Mouse (Mus musculus) liver, embryonic 13.5 days (tissue): ENCODE data around the gene Reck. TPM values are rescaled to one million over a fixed set of nuclear protein-coding genes. Genes with fewer than 3 reads are reported as not detected.

ENCODE experiments used
- ATAC-seq: fragments of 200-750 bp; cut with Nextera tagmentation; 2 replicates; pipeline ENCODE4 v1.8.0; 2017; ENCODE audit warnings: low read depth, mild to moderate bottlenecking, moderate number of reproducible peaks, moderate library complexity
- DNase-seq: peaks from one replicate; pipeline ENCODE4 v3.0.0; 2022
- H3K27ac ChIP-seq: fragments of 300-500 bp; sonication (generic); 2 replicates; pipeline ENCODE4 v1.5.1; 2015; ENCODE audit warnings: moderate library complexity, mild to moderate bottlenecking, inconsistent platforms
- H3K27me3 ChIP-seq: fragments of 300-500 bp; sonication (generic); 2 replicates; pipeline ENCODE4 v1.6.1; 2015; ENCODE audit warnings: mild to moderate bottlenecking, inconsistent platforms
- H3K36me3 ChIP-seq: fragments of 300-500 bp; sonication (generic); 2 replicates; pipeline ENCODE4 v1.6.1; 2015; ENCODE audit warnings: mild to moderate bottlenecking, inconsistent platforms
- H3K4me1 ChIP-seq: fragments of 300-500 bp; sonication (generic); replicated peaks from 2 replicates; pipeline ENCODE4 v1.6.1; 2015; ENCODE audit warnings: inconsistent platforms
- H3K4me2 ChIP-seq: fragments of 300-500 bp; sonication (generic); 2 replicates; pipeline ENCODE4 v1.6.1; 2015; ENCODE audit warnings: inconsistent platforms, mild to moderate bottlenecking, moderate library complexity
- H3K4me3 ChIP-seq: fragments of 300-500 bp; sonication (generic); replicated peaks from 2 replicates; pipeline ENCODE4 v1.5.1; 2015; ENCODE audit warnings: mild to moderate bottlenecking, inconsistent platforms
- H3K9ac ChIP-seq: fragments of 300-500 bp; sonication (generic); 2 replicates; pipeline ENCODE4 v1.6.1; 2015; ENCODE audit warnings: mild to moderate bottlenecking, inconsistent platforms
- H3K9me3 ChIP-seq: fragments of 300-500 bp; sonication (generic); replicated peaks from 2 replicates; pipeline ENCODE4 v1.6.1; 2016; ENCODE audit warnings: inconsistent platforms
- WGBS: fragments of 180-500 bp; shearing (Covaris S2); methylation state at CpG from one replicate; pipeline ENCODE4 v1.1.7; 2015; ENCODE audit not compliant: insufficient replicate concordance; 5-methylcytosine and 5-hydroxymethylcytosine counted together
- polyA plus RNA-seq: library from polyadenylated mRNA; unstranded; fragments of >200 nt; fragmentation: Nextera tagmentation; extraction: Ambion mirVana; gene quantifications from 2 replicates; pipeline ENCODE4 v1.2.1, GENCODE M21; 2015

Reck gene
- 2.1 and 2.3 TPM in 2 replicates for polyA plus RNA-seq

DNA sequence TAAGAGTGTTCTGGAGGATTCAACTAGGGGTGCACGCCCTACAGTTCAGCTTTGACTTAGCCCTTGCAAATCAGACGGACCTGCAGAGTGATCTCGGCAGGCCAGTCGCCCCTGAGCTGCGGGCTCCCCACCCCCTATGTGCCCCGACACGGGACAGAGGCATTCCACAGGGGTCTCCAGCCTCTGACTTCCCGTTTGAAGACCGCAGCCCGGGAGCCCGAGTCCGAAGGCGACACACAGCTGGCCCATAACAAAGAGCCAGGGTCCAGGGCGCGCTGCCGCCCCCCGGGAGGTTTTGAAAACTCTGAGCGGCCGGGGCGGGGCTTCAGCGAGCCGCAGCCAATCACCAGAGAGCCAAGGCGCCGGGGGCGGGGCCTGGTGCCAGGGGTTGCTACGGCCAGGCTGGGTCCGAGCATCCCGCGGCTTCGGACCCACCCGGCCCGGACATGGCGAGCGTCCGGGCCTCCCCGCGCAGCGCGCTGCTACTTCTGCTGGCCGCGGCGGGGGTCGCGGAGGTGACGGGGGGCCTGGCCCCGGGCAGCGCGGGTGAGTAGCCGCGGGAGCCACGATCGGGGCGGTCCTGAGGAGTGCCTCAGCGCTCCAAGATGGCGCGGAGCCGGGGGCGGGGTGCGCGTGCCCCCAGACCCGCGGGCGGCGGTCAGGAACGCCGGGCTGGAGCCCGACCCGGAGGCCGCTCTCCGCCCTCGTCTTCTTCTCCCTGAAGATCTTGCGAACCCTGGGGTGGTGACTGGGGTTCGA, at the start of gene Reck:
TSS of gene Reck (plus strand) at position 371 of the 759 bp plus-strand sequence.
- Histone ChIP-seq H3K4me1 (peaks cover 17% of the 10 kb centered on the region), H3K4me3 (peak within 1 kb of the TSS; percentile 77), H3K27me3 (peaks cover 15% of the 10 kb centered on the region), H3K36me3 (no peaks in the 10 kb centered on the region), H3K9ac (peak within 1 kb of the TSS; percentile 71), H3K9me3 (no peaks in the 10 kb centered on the region), H3K4me2 (peak within 1 kb of the TSS; percentile 93), H3K27ac (no peak within 1 kb of the TSS)
- peak; percentile 84 for ATAC-seq
- DNase-seq = peak; percentile 64
- WGBS = 1% methylated on average over 73 of the region's 73 CpGs

GRCm38 (mm10) chr4:43828806-43829205, 46.5 kb upstream of the Reck start:
- Histone ChIP-seq H3K4me1 (no peaks in the 10 kb centered on the region), H3K9me3 (no peaks in the 10 kb centered on the region), H3K36me3 (no peaks in the 10 kb centered on the region), H3K4me3 (no peak overlapping the region), H3K27me3 (no peaks in the 10 kb centered on the region), H3K4me2 (no peak overlapping the region), H3K27ac (no peak overlapping the region), H3K9ac (no peak overlapping the region)
- ATAC-seq = no peak
- no peak for DNase-seq
- 73% methylated on average over 4 of the region's 4 CpGs for WGBS

DNA sequence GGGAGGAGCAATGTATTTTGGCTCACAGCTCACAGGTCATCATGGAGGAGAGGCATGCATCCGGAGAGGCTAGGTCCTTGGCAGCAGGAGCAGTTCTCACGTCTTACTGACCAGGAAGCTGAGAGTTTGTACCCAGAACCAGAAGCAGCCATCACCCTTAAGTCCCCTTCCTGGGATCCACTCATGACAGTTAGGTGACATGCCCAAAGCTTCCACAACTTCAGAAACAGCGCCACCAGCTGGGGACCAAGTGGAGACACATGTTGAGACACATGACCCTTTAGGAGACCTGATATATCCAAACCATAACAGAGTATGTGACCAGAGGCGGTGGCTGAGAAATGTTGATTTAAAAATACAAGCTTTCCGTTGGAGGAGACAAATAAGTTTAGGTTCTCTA, 43.3 kb upstream of the Reck start:
- no peaks in the 10 kb centered on the region for H3K36me3 ChIP-seq
- H3K9ac ChIP-seq = no peak overlapping the region
- WGBS = 58% methylated on average over 5 of the region's 5 CpGs
- H3K27me3 ChIP-seq = no peaks in the 10 kb centered on the region
- ATAC-seq (no peak), DNase-seq (no peak)
- no peak overlapping the region for H3K4me2 ChIP-seq
- no peak overlapping the region for H3K4me3 ChIP-seq
- H3K4me1 ChIP-seq = no peaks in the 10 kb centered on the region
- no peak overlapping the region for H3K27ac ChIP-seq
- H3K9me3 ChIP-seq = no peaks in the 10 kb centered on the region

- WGBS = 59% methylated on average over 5 of the region's 5 CpGs
- no peaks in the 10 kb centered on the region for H3K4me1 ChIP-seq
- ATAC-seq = no peak
Measured at GRCm38 (mm10) chr4:43833752-43834151, 41.6 kb upstream of the Reck start.

DNA sequence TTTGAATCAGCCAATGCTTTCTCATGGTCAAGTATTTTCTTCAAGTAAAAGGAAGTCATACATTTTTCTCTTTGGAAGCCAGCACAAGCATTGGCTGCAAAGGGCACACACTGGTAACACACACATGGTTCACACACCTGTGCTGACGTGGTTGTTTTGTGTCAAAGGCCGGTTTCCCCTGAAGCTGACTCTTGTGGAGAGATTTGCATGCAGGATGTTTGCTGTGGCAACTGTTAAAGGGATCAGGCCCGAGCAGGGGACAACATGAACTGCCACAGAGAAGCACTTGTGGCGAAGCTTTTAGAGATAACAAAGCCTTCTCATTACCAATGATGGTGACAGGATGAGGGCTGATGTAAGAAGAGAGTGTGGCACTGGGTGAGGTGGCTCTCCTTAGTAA, 40.6 kb upstream of the Reck start:
- no peak overlapping the region for H3K4me3 ChIP-seq
- H3K36me3 ChIP-seq = no peaks in the 10 kb centered on the region
- WGBS = 30% methylated on average over 4 of the region's 4 CpGs
- no peak overlapping the region for H3K9ac ChIP-seq
- no peak for DNase-seq
- H3K4me1 ChIP-seq = no peaks in the 10 kb centered on the region
- no peak overlapping the region for H3K27ac ChIP-seq
- no peaks in the 10 kb centered on the region for H3K9me3 ChIP-seq
- no peak for ATAC-seq
- H3K4me2 ChIP-seq = no peak overlapping the region
- H3K27me3 ChIP-seq = no peaks in the 10 kb centered on the region

More at GRCm38 (mm10) chr4:43833752-43834151, 41.6 kb upstream of the Reck start:
- Histone ChIP-seq H3K4me3 (no peak overlapping the region), H3K27me3 (no peaks in the 10 kb centered on the region), H3K9ac (no peak overlapping the region), H3K36me3 (no peaks in the 10 kb centered on the region), H3K4me2 (no peak overlapping the region), H3K9me3 (no peaks in the 10 kb centered on the region), H3K27ac (no peak overlapping the region)
- no peak for DNase-seq

DNA sequence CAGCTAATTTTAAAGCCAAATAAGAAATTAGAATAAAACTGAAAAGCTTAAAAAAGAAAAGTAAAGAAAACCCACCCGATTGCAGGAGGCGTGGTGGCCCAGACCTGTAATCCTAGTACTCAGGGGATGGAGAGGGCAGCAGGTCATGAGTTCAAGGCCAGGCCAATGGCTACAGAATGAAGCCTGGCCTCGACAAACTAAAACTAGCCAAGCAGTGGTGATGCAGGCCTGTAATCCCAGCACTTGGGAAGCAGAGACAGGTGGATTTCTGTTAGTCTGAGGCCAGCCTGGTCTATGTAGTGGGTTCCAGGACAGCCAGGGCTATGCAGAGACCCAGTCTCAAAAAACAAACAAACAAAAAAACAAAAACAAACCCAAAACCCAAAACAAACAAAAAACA, 37.0 kb upstream of the Reck start:
- no peaks in the 10 kb centered on the region for H3K27me3 ChIP-seq
- H3K4me2 ChIP-seq = no peak overlapping the region
- DNase-seq (no peak), ATAC-seq (no peak)
- H3K9ac ChIP-seq = no peak overlapping the region
- H3K4me1 ChIP-seq = no peaks in the 10 kb centered on the region
- no peaks in the 10 kb centered on the region for H3K36me3 ChIP-seq
- WGBS = 46% methylated on average over 3 of the region's 3 CpGs
- H3K9me3 ChIP-seq = no peaks in the 10 kb centered on the region
- no peak overlapping the region for H3K27ac ChIP-seq
- H3K4me3 ChIP-seq = no peak overlapping the region

DNA sequence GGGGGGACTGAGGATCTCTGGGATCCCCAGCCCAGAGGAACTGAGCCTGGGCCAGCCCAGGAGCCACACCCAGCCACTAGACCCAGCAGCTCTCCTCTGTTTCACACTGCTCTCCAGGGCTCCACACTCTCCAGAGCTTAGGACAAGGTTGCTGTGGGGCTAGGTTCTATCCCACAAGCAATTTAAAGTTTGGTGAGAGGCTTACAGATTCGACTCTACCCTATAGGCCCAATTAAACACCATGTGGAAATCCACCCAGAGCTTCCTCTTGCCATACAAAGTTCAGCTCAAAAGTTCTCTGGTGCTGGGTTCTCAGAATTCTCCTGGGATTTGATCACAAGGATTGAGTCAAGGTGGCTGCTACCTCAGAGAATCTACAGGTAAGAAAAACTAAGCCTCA, 35.2 kb upstream of the Reck start, which contains the start of gene Olfr157:
TSS of gene Olfr157 (minus strand) at position 101 of the 400 bp plus-strand sequence.
- H3K4me1 ChIP-seq = no peaks in the 10 kb centered on the region
- H3K9ac ChIP-seq = no peak within 1 kb of the TSS
- H3K27ac ChIP-seq = no peak within 1 kb of the TSS
- no peak within 1 kb of the TSS for H3K4me3 ChIP-seq
- DNase-seq (no peak), ATAC-seq (no peak)
- H3K9me3 ChIP-seq = 0 out of 2 replicates have a peak, but pooled peaks cover 3% of the 10 kb centered on the region
- H3K27me3 ChIP-seq = no peaks in the 10 kb centered on the region
- H3K36me3 ChIP-seq = no peaks in the 10 kb centered on the region
- 42% methylated on average over 1 of the region's 1 CpGs for WGBS
- H3K4me2 ChIP-seq = no peak within 1 kb of the TSS

DNA sequence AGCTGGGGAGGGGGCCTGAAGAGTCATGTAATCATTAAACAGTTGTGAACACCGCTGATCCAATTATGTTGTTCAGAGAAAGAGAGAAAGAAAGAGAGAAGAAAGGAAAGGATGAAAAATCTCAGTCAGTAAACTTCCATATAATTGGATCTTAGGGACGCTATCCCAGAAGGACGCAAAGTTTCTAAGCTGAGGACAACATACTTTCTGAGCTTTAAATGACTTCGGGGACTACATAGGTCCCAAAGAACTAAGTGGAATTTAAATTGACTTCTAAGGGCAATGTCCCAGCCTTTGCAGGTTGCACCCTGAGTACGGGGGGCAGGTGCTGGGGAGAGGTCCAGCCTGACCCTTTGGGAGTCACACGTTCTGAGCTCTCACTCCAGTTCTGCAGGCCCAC, 24.1 kb upstream of the Reck start, which contains the start of gene Olfr155:
TSS of gene Olfr155 (plus strand) at position 301 of the 400 bp plus-strand sequence.
- ATAC-seq (no peak), DNase-seq (no peak)
- H3K9me3 ChIP-seq = no peaks in the 10 kb centered on the region
- H3K36me3 ChIP-seq = no peaks in the 10 kb centered on the region
- H3K27me3 ChIP-seq = no peaks in the 10 kb centered on the region
- H3K4me2 ChIP-seq = no peak within 1 kb of the TSS
- no peak within 1 kb of the TSS for H3K27ac ChIP-seq
- no peak within 1 kb of the TSS for H3K4me3 ChIP-seq
- H3K9ac ChIP-seq = no peak within 1 kb of the TSS
- H3K4me1 ChIP-seq = no peaks in the 10 kb centered on the region
- 66% methylated on average over 6 of the region's 6 CpGs for WGBS

DNA sequence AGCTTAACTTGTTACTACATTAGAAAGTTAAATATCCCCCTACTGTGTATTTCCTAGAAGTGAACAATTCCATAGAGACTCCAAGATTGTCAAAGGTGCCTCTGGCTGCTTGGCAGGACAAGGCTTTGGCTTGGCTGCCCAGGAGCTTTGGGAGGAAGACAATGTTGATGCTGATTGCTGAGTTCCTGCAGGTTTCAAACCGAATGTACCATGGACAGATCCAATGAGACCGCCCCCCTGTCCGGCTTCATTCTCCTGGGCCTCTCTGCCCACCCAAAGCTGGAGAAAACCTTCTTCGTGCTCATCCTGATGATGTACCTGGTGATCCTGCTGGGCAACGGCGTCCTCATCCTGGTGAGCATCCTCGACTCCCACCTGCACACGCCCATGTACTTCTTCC, 21.2 kb upstream of the Reck start:
- H3K36me3 ChIP-seq = no peaks in the 10 kb centered on the region
- no peaks in the 10 kb centered on the region for H3K9me3 ChIP-seq
- H3K27ac ChIP-seq = no peak overlapping the region
- ATAC-seq (no peak), DNase-seq (no peak)
- H3K4me2 ChIP-seq = no peak overlapping the region
- 45% methylated on average over 8 of the region's 8 CpGs for WGBS
- H3K4me3 ChIP-seq = no peak overlapping the region
- H3K4me1 ChIP-seq = no peaks in the 10 kb centered on the region
- H3K27me3 ChIP-seq = no peaks in the 10 kb centered on the region
- H3K9ac ChIP-seq = no peak overlapping the region

DNA sequence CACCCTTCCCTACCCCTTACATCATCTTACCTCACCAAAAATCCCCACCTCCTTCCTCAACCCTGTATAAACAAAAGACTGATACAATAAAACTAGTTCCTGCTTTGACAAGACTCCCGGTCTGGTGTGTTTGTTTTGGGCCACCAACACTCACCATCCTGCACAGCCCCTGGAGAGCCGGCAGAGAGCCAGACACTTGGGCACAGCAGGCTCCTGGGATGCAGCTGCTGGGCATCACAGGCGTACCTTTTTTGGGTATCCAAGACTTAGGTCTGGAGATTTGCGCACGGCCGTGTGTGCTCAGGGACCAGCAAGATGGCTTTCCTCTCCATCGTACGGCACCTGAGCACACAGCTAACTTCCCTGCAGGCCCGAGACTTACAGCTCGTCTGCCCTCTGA, 15.4 kb upstream of the Reck start:
- no peaks in the 10 kb centered on the region for H3K4me1 ChIP-seq
- WGBS = 70% methylated on average over 10 of the region's 10 CpGs
- no peak overlapping the region for H3K9ac ChIP-seq
- H3K4me3 ChIP-seq = no peak overlapping the region
- H3K27ac ChIP-seq = no peak overlapping the region
- H3K9me3 ChIP-seq = no peaks in the 10 kb centered on the region
- DNase-seq = no peak
- H3K36me3 ChIP-seq = no peaks in the 10 kb centered on the region
- H3K27me3 ChIP-seq = no peaks in the 10 kb centered on the region
- no peak for ATAC-seq
- no peak overlapping the region for H3K4me2 ChIP-seq

GRCm38 (mm10) chr4:43860744-43861519, 14.4 kb upstream of the Reck start:
- Histone ChIP-seq H3K9me3 (no peaks in the 10 kb centered on the region), H3K27me3 (no peaks in the 10 kb centered on the region), H3K36me3 (no peaks in the 10 kb centered on the region), H3K4me3 (no peak overlapping the region), H3K9ac (no peak overlapping the region), H3K4me2 (no peak overlapping the region), H3K27ac (no peak overlapping the region), H3K4me1 (no peaks in the 10 kb centered on the region)
- ATAC-seq = no peak
- DNase-seq = peak; percentile 18
- WGBS = 17% methylated on average over 14 of the region's 14 CpGs
